In genomic region chr3:86810908-86811307, GRCm38 (mm10) we compare ENCODE assay signal across 19 mouse cellular contexts.
"Had no signal": no experiment of that assay in that cellular context is flagged by ENCODE, and none has a peak within 500 bp of the region (broad histone marks: within the 10 kb centered on the region; RNA-seq: fewer than 3 reads in every experiment).

No protein-coding gene starts in this region.

- DNase-seq: lung, adult 2 months; lung, postnatal 14 days; lung, postnatal 36 days; retina, postnatal 1 day; right cerebral cortex, adult 18-20 months; right cerebral cortex, postnatal 25 days; right cerebral cortex, postnatal 4 days; spleen, adult 18-20 months; thymus, adult 18-20 months; thymus, postnatal 14 days; thymus, postnatal 36 days had no signal

- ATAC-seq: lung, postnatal 0 days; midbrain, embryonic 13.5 days; midbrain, embryonic 15.5 days had no signal

- H3K36me3 ChIP-seq: lung, embryonic 15.5 days had no signal

- H3K4me3 ChIP-seq: lung, embryonic 15.5 days; megakaryocyte, embryonic 14.5 days; midbrain, embryonic 13.5 days; midbrain, embryonic 15.5 days; neural tube, embryonic 12.5 days had no signal

- H3K27me3 ChIP-seq: lung, embryonic 15.5 days; megakaryocyte, embryonic 14.5 days; midbrain, embryonic 13.5 days; midbrain, embryonic 15.5 days; neural tube, embryonic 12.5 days had no signal

- H3K4me1 ChIP-seq: lung, embryonic 15.5 days; midbrain, embryonic 13.5 days; neural tube, embryonic 12.5 days had no signal

- H3K9ac ChIP-seq: lung, embryonic 15.5 days; midbrain, embryonic 13.5 days; midbrain, embryonic 15.5 days; neural tube, embryonic 12.5 days had no signal

- H3K9me3 ChIP-seq: lung, embryonic 15.5 days; megakaryocyte, embryonic 14.5 days; midbrain, embryonic 13.5 days; midbrain, embryonic 15.5 days; neural tube, embryonic 12.5 days had no signal

- H3K4me2 ChIP-seq: lung, embryonic 15.5 days; midbrain, embryonic 11.5 days; midbrain, embryonic 13.5 days; midbrain, embryonic 15.5 days; neural tube, embryonic 12.5 days had no signal

- H3K27ac ChIP-seq: lung, embryonic 15.5 days; macrophage; midbrain, embryonic 13.5 days; midbrain, embryonic 15.5 days; neural tube, embryonic 12.5 days had no signal
